Mouse (Mus musculus) thymus, adult 2 months (tissue): Measurements from ENCODE around the gene Kdsr. TPM values are rescaled to one million over a fixed set of nuclear protein-coding genes. Genes with fewer than 3 reads are reported as not detected.

ENCODE experiments used
- DNase-seq: peaks from one replicate; pipeline ENCODE4 v3.0.0; 2021
- H3K27ac ChIP-seq: fragments of 200-500 bp; 2 replicates; pipeline ENCODE4 v1.5.1; 2012; ENCODE audit warnings: low read length, control low read depth; ENCODE audit not compliant: control insufficient read depth, insufficient read depth
- H3K27me3 ChIP-seq: fragments of 200-500 bp; 2 replicates; pipeline ENCODE4 v1.6.1; 2012; ENCODE audit warnings: mild to moderate bottlenecking, low read length, moderate library complexity, mixed read lengths; ENCODE audit not compliant: control insufficient read depth, insufficient read depth
- H3K36me3 ChIP-seq: fragments of 200-500 bp; 2 replicates; pipeline ENCODE4 v1.6.1; 2012; ENCODE audit warnings: mild to moderate bottlenecking, low read length, moderate library complexity; ENCODE audit not compliant: control insufficient read depth, insufficient read depth
- H3K4me1 ChIP-seq: fragments of 200-500 bp; replicated peaks from 2 replicates; pipeline ENCODE4 v1.6.1; 2012; ENCODE audit warnings: low read length; ENCODE audit not compliant: control insufficient read depth, insufficient read depth
- H3K4me3 ChIP-seq: fragments of 200-500 bp; 2 replicates; pipeline ENCODE4 v1.5.1; 2012; ENCODE audit warnings: mild to moderate bottlenecking, low read length, control low read depth, moderate library complexity; ENCODE audit not compliant: control insufficient read depth, insufficient read depth
- CTCF ChIP-seq: fragments of 200-500 bp; IDR thresholded peaks from 2 replicates; pipeline ENCODE4 v1.5.1; 2012; ENCODE audit warnings: mild to moderate bottlenecking, control low read depth, low read length, moderate library complexity, borderline replicate concordance; ENCODE audit not compliant: control insufficient read depth, poor library complexity, insufficient read depth; ENCODE audit errors: extremely low read depth
- POLR2A ChIP-seq: fragments of 200-500 bp; IDR thresholded peaks from 2 replicates; pipeline ENCODE4 v1.6.1; 2012; ENCODE audit warnings: mild to moderate bottlenecking, low read length, control low read depth, moderate library complexity; ENCODE audit not compliant: control insufficient read depth, poor library complexity, insufficient read depth; ENCODE audit errors: extremely low read depth
- WGBS: fragments of 180-500 bp; shearing (Covaris S2); methylation state at CpG from one replicate; pipeline ENCODE4 v1.1.7; 2018; 5-methylcytosine and 5-hydroxymethylcytosine counted together
- polyA plus RNA-seq: library from polyadenylated mRNA; depleted of rRNA; stranded (reverse); fragments of >200 nt; gene quantifications from 2 replicates; pipeline ENCODE4 v1.2.3, GENCODE M21; 2012

Gene Kdsr
- polyA plus RNA-seq, 1 experiment = 12.3 TPM

GRCm38 (mm10) chr1:106696472-106696871, 63.1 kb downstream of the Kdsr start:
- 95% methylated on average over 5 of the region's 5 CpGs for WGBS
- no peak for DNase-seq
- H3K36me3 ChIP-seq = no peaks in the 10 kb centered on the region
- no peak overlapping the region for H3K27ac ChIP-seq
- TF ChIP-seq POLR2A = no peak
- no peak for TF ChIP-seq CTCF
- peaks cover 4% of the 10 kb centered on the region; the same call in 1 of the 2 replicates for H3K4me1 ChIP-seq
- no peaks in the 10 kb centered on the region for H3K27me3 ChIP-seq
- no peak overlapping the region for H3K4me3 ChIP-seq

GRCm38 (mm10) chr1:106695649-106696048, 63.9 kb downstream of the Kdsr start:
- H3K4me3 ChIP-seq = no peak overlapping the region
- no peak for TF ChIP-seq POLR2A
- no peak for TF ChIP-seq CTCF
- no peak for DNase-seq
- H3K27ac ChIP-seq = no peak overlapping the region
- H3K36me3 ChIP-seq = no peaks in the 10 kb centered on the region
- H3K4me1 ChIP-seq = peaks cover 4% of the 10 kb centered on the region; the same call in 1 of the 2 replicates
- 75% methylated on average over 4 of the region's 4 CpGs for WGBS
- no peaks in the 10 kb centered on the region for H3K27me3 ChIP-seq

- WGBS = 98% methylated on average over 6 of the region's 6 CpGs
- Histone ChIP-seq H3K27me3 (no peaks in the 10 kb centered on the region), H3K4me1 (peaks cover 6% of the 10 kb centered on the region; the same call in 1 of the 2 replicates), H3K4me3 (no peak overlapping the region), H3K36me3 (no peaks in the 10 kb centered on the region), H3K27ac (no peak overlapping the region)
- TF ChIP-seq CTCF (no peak), POLR2A (no peak)
- no peak for DNase-seq
Observed at GRCm38 (mm10) chr1:106694316-106694715, 65.2 kb downstream of the Kdsr start.

- peaks cover 11% of the 10 kb centered on the region for H3K4me1 ChIP-seq
- H3K27ac ChIP-seq = no peak overlapping the region
- no peaks in the 10 kb centered on the region for H3K36me3 ChIP-seq
- no peaks in the 10 kb centered on the region for H3K27me3 ChIP-seq
- DNase-seq = no peak
- no peak overlapping the region for H3K4me3 ChIP-seq
- TF ChIP-seq POLR2A (no peak), CTCF (no peak)
Observed at GRCm38 (mm10) chr1:106692599-106692998, 66.9 kb downstream of the Kdsr start.

- Histone ChIP-seq H3K27me3 (no peaks in the 10 kb centered on the region), H3K36me3 (no peaks in the 10 kb centered on the region), H3K4me1 (peaks cover 19% of the 10 kb centered on the region), H3K4me3 (no peak overlapping the region), H3K27ac (no peak overlapping the region)
- no peak for DNase-seq
- WGBS = 93% methylated on average over 6 of the region's 6 CpGs
- TF ChIP-seq CTCF (no peak), POLR2A (no peak)
Observed at GRCm38 (mm10) chr1:106690887-106691286, 68.6 kb downstream of the Kdsr start.

GRCm38 (mm10) chr1:106688161-106688516, 71.4 kb downstream of the Kdsr start:
- WGBS = 4% methylated on average over 5 of the region's 5 CpGs
- H3K27ac ChIP-seq = peak overlapping the region; percentile 86

GRCm38 (mm10) chr1:106687435-106688160, 71.9 kb downstream of the Kdsr start:
- Histone ChIP-seq H3K4me3 (peak overlapping the region; percentile 47), H3K4me1 (peaks cover 20% of the 10 kb centered on the region), H3K36me3 (no peaks in the 10 kb centered on the region), H3K27me3 (no peaks in the 10 kb centered on the region), H3K27ac (peak overlapping the region; percentile 86)
- TF ChIP-seq CTCF (no peak), POLR2A (no peak)
- 28% methylated on average over 18 of the region's 18 CpGs for WGBS
- peak; percentile 47 for DNase-seq

More at GRCm38 (mm10) chr1:106688161-106688516, 71.4 kb downstream of the Kdsr start:
- no peaks in the 10 kb centered on the region for H3K36me3 ChIP-seq
- no peaks in the 10 kb centered on the region for H3K27me3 ChIP-seq
- peak overlapping the region; percentile 47 for H3K4me3 ChIP-seq
- H3K4me1 ChIP-seq = peaks cover 20% of the 10 kb centered on the region
- no peak for TF ChIP-seq POLR2A
- peak; percentile 54 for DNase-seq
